8 mouse cellular contexts compared by ENCODE assay signal in genomic region chr9:78447606-78447972, GRCm38 (mm10). TPM values are rescaled to one million over a fixed set of nuclear protein-coding genes. Genes with fewer than 3 reads are reported as not detected.
DNase-seq lines count a peak whose midpoint lies in the region; ATAC-seq and TF ChIP-seq lines count a peak whose summit lies in the region.

No protein-coding gene starts in this region.

- peaks cover 9% of the 10 kb centered on the region for H3K36me3 ChIP-seq in heart, embryonic 15.5 days
- H3K36me3 ChIP-seq in hindbrain, embryonic 14.5 days (replicated peaks; ENCODE audit: control insufficient read depth, insufficient read depth), result peaks cover 22% of the 10 kb centered on the region
- peaks cover 16% of the 10 kb centered on the region for H3K36me3 ChIP-seq in midbrain, embryonic 13.5 days

- no peak for TF ChIP-seq POLR2A in bone marrow, adult 2 months (IDR thresholded peaks at IDR 0.05; ENCODE audit: borderline replicate concordance, control insufficient read depth, low read depth, low read length)

- DNase-seq in heart, adult 9 months (ENCODE audit: low spot score in 2 of 2), result no peak
- DNase-seq in hindbrain, embryonic 14.5 days (ENCODE audit: low spot score), result no peak
- no peak for DNase-seq in right cerebral cortex, postnatal 10 days (ENCODE audit: low spot score in 2 of 2)
- DNase-seq in cerebellum, adult 11 months, result no peak
- no peak for DNase-seq in urinary bladder, adult 2 months (ENCODE audit: low spot score)

- no peak for ATAC-seq in heart, embryonic 15.5 days (replicated peaks; ENCODE audit: insufficient number of reproducible peaks, insufficient read depth, low FRiP score, low read depth)
- ATAC-seq in hindbrain, embryonic 14.5 days (ENCODE audit: low FRiP score), result no peak; the same call in 1 of the 2 replicates
- peak; percentile 41 for ATAC-seq in midbrain, embryonic 13.5 days

- H3K27ac ChIP-seq in heart, embryonic 15.5 days, result no peak overlapping the region
- H3K27ac ChIP-seq in bone marrow, adult 2 months (ENCODE audit: control insufficient read depth, insufficient read depth, low read depth, low read length, poor library complexity), result no peak overlapping the region
- no peak overlapping the region for H3K27ac ChIP-seq in hindbrain, embryonic 14.5 days
- no peak overlapping the region for H3K27ac ChIP-seq in midbrain, embryonic 13.5 days

- H3K4me2 ChIP-seq in heart, embryonic 15.5 days, result peak overlapping the region; percentile 66
- peak overlapping the region; percentile 70 for H3K4me2 ChIP-seq in hindbrain, embryonic 14.5 days (replicated peaks)
- H3K4me2 ChIP-seq in midbrain, embryonic 13.5 days (replicated peaks), result peak overlapping the region; percentile 71

- peak overlapping the region; percentile 95 for H3K9ac ChIP-seq in heart, embryonic 15.5 days
- peak overlapping the region; percentile 87 for H3K9ac ChIP-seq in hindbrain, embryonic 14.5 days
- peak overlapping the region; percentile 90 for H3K9ac ChIP-seq in midbrain, embryonic 13.5 days (replicated peaks)

- H3K4me1 ChIP-seq in heart, embryonic 15.5 days (replicated peaks), result peaks cover 19% of the 10 kb centered on the region
- peaks cover 5% of the 10 kb centered on the region; the same call in 1 of the 2 replicates for H3K4me1 ChIP-seq in bone marrow, adult 2 months (ENCODE audit: control insufficient read depth, insufficient read depth, low read length)
- H3K4me1 ChIP-seq in hindbrain, embryonic 14.5 days (replicated peaks; ENCODE audit: control insufficient read depth, insufficient read depth, low read length), result peaks cover 18% of the 10 kb centered on the region
- H3K4me1 ChIP-seq in midbrain, embryonic 13.5 days (replicated peaks), result peaks cover 20% of the 10 kb centered on the region

- WGBS in heart, embryonic 15.5 days, result 31% methylated on average over 9 of the region's 9 CpGs
- WGBS in bone marrow, adult 2 months, result 47% methylated on average over 9 of the region's 9 CpGs
- WGBS in hindbrain, embryonic 14.5 days, result 26% methylated on average over 9 of the region's 9 CpGs
- WGBS in midbrain, embryonic 13.5 days, result 27% methylated on average over 9 of the region's 9 CpGs

- no peaks in the 10 kb centered on the region for H3K9me3 ChIP-seq in heart, embryonic 15.5 days (replicated peaks)
- H3K9me3 ChIP-seq in hindbrain, embryonic 14.5 days (ENCODE audit: control insufficient read depth, low read length), result no peaks in the 10 kb centered on the region
- no peaks in the 10 kb centered on the region for H3K9me3 ChIP-seq in midbrain, embryonic 13.5 days

- H3K4me3 ChIP-seq in heart, embryonic 15.5 days, result peak overlapping the region; percentile 95
- H3K4me3 ChIP-seq in bone marrow, adult 2 months (replicated peaks; ENCODE audit: control insufficient read depth, low read depth, low read length), result peak overlapping the region; percentile 98
- H3K4me3 ChIP-seq in hindbrain, embryonic 14.5 days (replicated peaks; ENCODE audit: low read length), result peak overlapping the region; percentile 97
- H3K4me3 ChIP-seq in midbrain, embryonic 13.5 days (replicated peaks), result peak overlapping the region; percentile 98

- H3K27me3 ChIP-seq in heart, embryonic 15.5 days, result peaks cover 31% of the 10 kb centered on the region
- H3K27me3 ChIP-seq in hindbrain, embryonic 14.5 days (ENCODE audit: control insufficient read depth, insufficient read depth, low read length), result peaks cover 43% of the 10 kb centered on the region
- peaks cover 40% of the 10 kb centered on the region for H3K27me3 ChIP-seq in midbrain, embryonic 13.5 days

- no peak for TF ChIP-seq CTCF in bone marrow, adult 2 months (IDR thresholded peaks at IDR 0.05; ENCODE audit: control insufficient read depth, insufficient read depth, low read length)

RNA-seq across cellular contexts. Expression of gene Mto1, which starts 0.4 kb away (rescaled TPM):
- 26.2 and 27.7 TPM in 2 replicates for polyA plus RNA-seq in heart, embryonic 15.5 days (2015; fragmentation: Nextera tagmentation; extraction: Ambion mirVana)
- 10.2 and 24.4 TPM in 2 replicates for polyA plus RNA-seq in bone marrow, adult 2 months (2011; ENCODE audit: insufficient read depth, insufficient read length, low replicate concordance, missing spikeins)
- 27.5 and 28.5 TPM in 2 replicates for polyA plus RNA-seq in hindbrain, embryonic 14.5 days (2014; fragmentation: Nextera tagmentation; extraction: Ambion mirVana)
- polyA plus RNA-seq in midbrain, embryonic 13.5 days (2015; fragmentation: Nextera tagmentation; extraction: Ambion mirVana), result 25.4 and 26.3 TPM in 2 replicates
- 17.4 and 18.6 TPM in 2 replicates for polyA plus RNA-seq in urinary bladder, adult 2 months (2012; rRNA removed)

RNA-seq across cellular contexts. Expression of gene Gm17324, which starts 1.0 kb away (rescaled TPM):
- 0.43 and 0.67 TPM in 2 replicates for polyA plus RNA-seq in heart, embryonic 15.5 days (2015; fragmentation: Nextera tagmentation; extraction: Ambion mirVana)
- not detected in 2 replicates for polyA plus RNA-seq in bone marrow, adult 2 months (2011; ENCODE audit: insufficient read depth, insufficient read length, low replicate concordance, missing spikeins)
- polyA plus RNA-seq in hindbrain, embryonic 14.5 days (2014; fragmentation: Nextera tagmentation; extraction: Ambion mirVana), result 1.4 and 2.0 TPM in 2 replicates
- 0.58 and 1.0 TPM in 2 replicates for polyA plus RNA-seq in midbrain, embryonic 13.5 days (2015; fragmentation: Nextera tagmentation; extraction: Ambion mirVana)
- polyA plus RNA-seq in urinary bladder, adult 2 months (2012; rRNA removed), result 0.15 TPM in 1 of 2 replicates, not detected in the other

RNA-seq across cellular contexts. Expression of gene Cgas, which starts 4.6 kb away (rescaled TPM):
- 0.97 and 1.4 TPM in 2 replicates for polyA plus RNA-seq in heart, embryonic 15.5 days (2015; fragmentation: Nextera tagmentation; extraction: Ambion mirVana)
- polyA plus RNA-seq in bone marrow, adult 2 months (2011; ENCODE audit: insufficient read depth, insufficient read length, low replicate concordance, missing spikeins), result 3.1 and 4.7 TPM in 2 replicates
- polyA plus RNA-seq in hindbrain, embryonic 14.5 days (2014; fragmentation: Nextera tagmentation; extraction: Ambion mirVana), result 0.63 and 0.84 TPM in 2 replicates
- 0.46 and 0.51 TPM in 2 replicates for polyA plus RNA-seq in midbrain, embryonic 13.5 days (2015; fragmentation: Nextera tagmentation; extraction: Ambion mirVana)
- 1.1 and 1.7 TPM in 2 replicates for polyA plus RNA-seq in urinary bladder, adult 2 months (2012; rRNA removed)

RNA-seq across cellular contexts. Expression of gene Eef1a1, which starts 41.4 kb away (rescaled TPM):
- polyA plus RNA-seq in heart, embryonic 15.5 days (2015; fragmentation: Nextera tagmentation; extraction: Ambion mirVana), result 2,802 and 3,192 TPM in 2 replicates
- 2,479 and 3,710 TPM in 2 replicates for polyA plus RNA-seq in bone marrow, adult 2 months (2011; ENCODE audit: insufficient read depth, insufficient read length, low replicate concordance, missing spikeins)
- polyA plus RNA-seq in hindbrain, embryonic 14.5 days (2014; fragmentation: Nextera tagmentation; extraction: Ambion mirVana), result 3,726 and 3,749 TPM in 2 replicates
- 3,693 and 3,771 TPM in 2 replicates for polyA plus RNA-seq in midbrain, embryonic 13.5 days (2015; fragmentation: Nextera tagmentation; extraction: Ambion mirVana)
- polyA plus RNA-seq in urinary bladder, adult 2 months (2012; rRNA removed), result 7,337 and 9,833 TPM in 2 replicates

RNA-seq across cellular contexts. Expression of gene Ddx43, which starts 52.0 kb away (rescaled TPM):
- 0.09 TPM in 1 of 2 replicates, not detected in the other for polyA plus RNA-seq in heart, embryonic 15.5 days (2015; fragmentation: Nextera tagmentation; extraction: Ambion mirVana)
- polyA plus RNA-seq in bone marrow, adult 2 months (2011; ENCODE audit: insufficient read depth, insufficient read length, low replicate concordance, missing spikeins), result not detected in 2 replicates
- 0.40 and 0.75 TPM in 2 replicates for polyA plus RNA-seq in hindbrain, embryonic 14.5 days (2014; fragmentation: Nextera tagmentation; extraction: Ambion mirVana)
- polyA plus RNA-seq in midbrain, embryonic 13.5 days (2015; fragmentation: Nextera tagmentation; extraction: Ambion mirVana), result 0.28 and 0.31 TPM in 2 replicates
- 0.63 and 0.77 TPM in 2 replicates for polyA plus RNA-seq in urinary bladder, adult 2 months (2012; rRNA removed)
